Mouse (Mus musculus): ENCODE measurements around the gene Ptprb.

The Ptprb gene

DNA sequence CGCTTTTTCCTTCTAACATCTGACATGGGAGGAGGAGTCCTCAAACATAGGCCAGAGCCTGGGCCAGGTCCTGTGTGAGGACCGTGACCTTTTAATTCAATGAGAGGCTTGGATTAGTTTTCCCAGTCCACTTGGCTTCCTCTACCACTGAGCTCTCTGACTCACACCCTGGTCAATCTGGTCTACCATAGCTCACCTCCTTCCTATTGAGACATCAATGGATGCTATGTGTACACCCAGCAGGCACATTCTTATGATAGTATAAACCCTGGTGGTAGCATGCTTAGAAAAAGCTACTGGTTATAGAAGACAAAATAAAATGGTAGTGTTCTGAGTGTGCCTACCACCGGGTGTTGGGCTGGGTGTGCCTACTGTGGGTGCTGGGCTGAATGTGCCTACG lies 21.1 kb downstream of the Ptprb start:
- peak; percentile 34 for DNase-seq (ENCODE audit: inconsistent ontology term)

DNA sequence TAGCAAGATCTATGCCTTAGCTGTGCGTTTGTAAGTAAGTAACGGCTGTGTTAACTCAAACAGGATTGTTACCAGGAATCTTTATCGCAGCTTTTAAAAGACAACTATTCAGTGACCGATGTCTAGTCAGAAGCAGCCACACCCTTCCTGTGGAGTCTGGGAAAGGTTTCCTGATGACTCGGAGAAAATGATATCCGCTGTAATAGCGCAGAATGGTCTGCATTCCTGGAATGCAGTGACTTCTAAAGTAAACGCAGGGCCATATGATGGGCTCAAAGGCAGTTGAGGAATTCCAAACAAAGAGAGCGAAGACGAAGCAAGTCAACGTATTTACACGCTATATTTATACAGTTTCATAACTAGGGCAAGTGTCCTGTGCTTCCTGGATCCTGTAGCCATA lies 22.5 kb downstream of the Ptprb start:
- DNase-seq (ENCODE audit: inconsistent ontology term): no peak

DNA sequence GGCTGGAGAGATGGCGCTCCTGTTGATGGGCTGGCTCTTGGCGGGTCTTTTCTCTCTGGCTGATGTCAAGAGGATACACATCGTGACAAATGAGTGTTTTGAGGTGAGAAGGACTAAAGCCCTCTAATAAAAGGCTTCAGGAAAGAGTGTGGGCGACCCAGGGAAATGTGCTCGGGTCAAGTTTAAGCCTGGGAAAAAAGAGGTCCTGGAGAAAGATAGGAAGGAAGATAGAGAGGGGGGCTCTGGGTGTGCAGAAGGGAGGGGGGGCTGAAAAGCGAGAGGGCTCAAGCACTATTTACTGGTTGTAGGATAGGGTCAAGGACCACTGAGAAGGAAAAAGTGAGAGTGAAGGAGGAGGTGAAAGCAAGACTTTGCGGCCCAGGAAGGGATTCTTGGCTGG lies 25.5 kb downstream of the Ptprb start:
- DNase-seq (ENCODE audit: inconsistent ontology term): no peak

DNA sequence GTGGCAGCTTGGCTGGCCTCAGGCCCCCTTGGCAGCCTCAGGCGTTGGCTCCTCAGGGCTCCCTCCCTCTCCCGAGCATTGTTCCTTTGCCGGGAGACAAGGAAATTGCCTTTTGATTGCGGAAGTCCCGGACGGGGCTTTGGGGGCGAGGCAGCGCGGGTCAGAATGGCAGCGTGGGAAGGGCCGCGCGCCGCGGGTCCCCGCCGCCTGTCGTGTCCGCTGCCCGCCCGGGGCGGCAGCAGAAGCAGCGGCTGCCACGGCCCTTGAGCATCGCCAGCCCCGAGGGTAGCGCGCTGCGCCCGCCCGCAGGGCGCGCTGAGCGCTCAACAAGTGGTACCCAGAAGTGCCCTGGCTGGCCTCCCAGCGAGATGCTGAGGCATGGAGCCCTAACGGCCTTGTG lies 25.9 kb downstream of the Ptprb start:
- DNase-seq (ENCODE audit: inconsistent ontology term): peak; percentile 58

DNA sequence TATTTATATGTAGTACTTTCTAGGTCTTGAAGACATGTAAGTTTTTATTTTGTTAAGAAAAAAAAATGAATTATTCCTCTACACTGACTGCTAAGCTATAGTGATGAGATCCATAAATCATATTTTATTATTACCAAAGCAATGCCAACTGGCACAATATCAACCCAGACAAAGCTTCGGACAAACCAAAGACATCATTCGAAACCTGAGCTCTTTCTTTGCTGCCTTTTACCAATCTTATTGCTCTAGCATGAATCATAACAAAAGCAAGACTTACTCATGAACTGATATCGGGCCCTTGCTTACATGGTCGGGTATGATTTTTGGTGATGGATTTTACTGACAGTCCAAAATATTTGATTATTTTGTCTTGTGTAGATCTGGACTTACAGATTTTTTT lies 29.0 kb downstream of the Ptprb start:
- no peak for DNase-seq (ENCODE audit: inconsistent ontology term)

DNA sequence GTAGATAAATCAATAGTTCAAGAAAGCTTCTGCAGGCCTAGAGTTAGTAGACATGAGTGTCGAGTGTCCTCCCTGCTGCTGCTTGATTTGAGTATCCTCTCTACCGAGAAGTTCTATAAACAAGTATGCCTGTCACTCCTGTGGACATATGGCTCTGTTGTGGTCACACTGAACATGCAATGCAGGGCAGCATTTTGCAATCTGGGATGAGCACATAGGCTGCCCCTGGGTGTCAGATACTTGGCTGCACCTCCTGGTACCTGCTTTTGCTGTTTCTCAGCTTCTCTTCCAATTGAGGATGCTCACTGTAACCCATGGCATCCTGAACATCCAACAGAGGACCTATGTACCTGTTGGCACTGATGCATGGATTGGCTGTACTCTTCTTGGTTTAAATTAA lies 34.1 kb downstream of the Ptprb start:
- no peak for DNase-seq (ENCODE audit: inconsistent ontology term)

DNA sequence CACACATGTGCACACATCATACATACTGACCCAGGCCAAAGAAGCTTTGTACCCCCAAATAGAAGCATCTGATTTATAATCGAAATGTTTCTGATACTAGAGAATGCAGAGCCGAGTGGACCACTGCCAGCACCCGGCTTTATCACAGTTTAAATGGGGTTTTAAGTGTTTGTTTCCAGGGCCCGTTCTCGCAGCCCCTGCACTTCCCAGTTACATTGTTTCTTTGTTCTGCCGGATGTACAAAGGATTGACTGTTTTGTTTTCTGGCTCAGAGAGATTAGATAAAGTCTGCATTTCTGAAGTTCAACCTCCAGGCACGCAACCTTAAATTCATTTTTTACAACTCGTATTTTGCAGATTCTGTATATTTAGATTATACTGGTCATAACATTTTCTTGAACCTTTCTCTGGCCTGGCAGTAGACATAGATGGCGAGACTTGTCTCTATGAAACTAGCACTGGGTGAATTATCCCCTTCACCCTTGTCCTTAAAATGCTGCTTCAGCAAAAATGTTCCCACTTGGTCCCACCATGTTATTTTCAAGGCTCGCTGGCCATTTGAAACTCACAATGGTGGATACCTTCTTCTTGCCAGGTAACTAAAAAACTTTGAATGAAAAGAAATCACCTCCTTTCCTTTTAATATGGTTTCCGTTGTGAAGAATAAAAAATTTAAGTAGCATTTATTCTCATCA lies 35.3 kb downstream of the Ptprb start:
- DNase-seq (ENCODE audit: inconsistent ontology term): no peak

DNA sequence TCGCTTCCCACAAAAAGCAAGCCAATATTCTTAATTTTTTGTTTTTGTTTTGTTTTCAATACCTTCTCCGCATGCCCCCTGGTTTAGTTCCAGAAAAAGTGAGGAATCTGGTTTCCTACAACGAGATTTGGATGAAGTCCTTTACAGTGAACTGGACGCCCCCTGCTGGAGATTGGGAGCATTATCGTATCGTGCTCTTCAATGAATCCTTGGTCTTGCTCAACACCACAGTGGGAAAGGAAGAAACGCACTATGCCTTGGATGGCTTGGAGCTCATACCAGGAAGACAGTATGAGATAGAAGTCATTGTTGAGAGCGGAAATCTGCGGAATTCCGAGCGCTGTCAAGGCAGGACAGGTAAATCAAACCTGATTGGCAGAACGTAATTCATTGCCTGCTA lies 43.9 kb downstream of the Ptprb start:
- peak; percentile 69 for DNase-seq (ENCODE audit: inconsistent ontology term)

DNA sequence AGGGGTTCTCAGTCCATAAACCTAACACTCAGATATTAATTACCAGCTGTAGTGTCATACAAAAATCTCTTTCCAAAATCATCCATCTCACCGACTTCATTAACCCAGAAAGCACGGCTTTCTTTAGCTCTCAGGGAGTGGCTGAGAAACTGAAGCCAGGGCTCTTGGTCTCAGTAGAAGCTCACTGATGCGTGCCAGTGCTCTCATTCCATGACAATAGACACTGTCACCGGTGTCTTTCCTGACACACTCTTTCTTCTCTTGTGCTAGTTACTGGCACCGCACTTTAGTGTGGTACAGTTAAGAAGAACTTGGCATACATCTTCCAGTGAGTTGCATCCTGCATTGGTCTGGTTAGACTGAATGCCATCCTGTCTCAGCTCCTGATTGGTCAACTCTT lies 53.8 kb downstream of the Ptprb start:
- peak; percentile 51 for DNase-seq (ENCODE audit: inconsistent ontology term)

DNA sequence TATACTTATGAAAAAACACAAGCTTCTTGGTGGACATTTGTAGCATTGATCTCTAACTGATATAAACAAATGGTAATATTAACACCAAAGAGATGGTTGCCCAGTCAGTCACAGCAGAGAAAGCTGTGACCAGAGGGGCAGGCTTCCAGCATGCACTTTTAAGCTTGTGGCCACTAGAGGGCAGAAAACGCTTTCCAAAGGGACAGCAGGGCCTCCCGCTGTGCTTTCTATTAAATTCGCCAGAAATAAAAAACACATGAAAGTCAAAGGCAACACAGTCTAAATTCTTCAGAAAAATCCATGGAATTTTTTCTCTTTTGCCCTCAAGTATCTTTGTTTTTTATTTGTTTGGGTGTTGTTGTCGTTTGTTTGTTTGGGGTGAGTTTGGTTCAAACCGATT lies 55.1 kb downstream of the Ptprb start:
- DNase-seq (ENCODE audit: inconsistent ontology term): peak; percentile 57

DNA sequence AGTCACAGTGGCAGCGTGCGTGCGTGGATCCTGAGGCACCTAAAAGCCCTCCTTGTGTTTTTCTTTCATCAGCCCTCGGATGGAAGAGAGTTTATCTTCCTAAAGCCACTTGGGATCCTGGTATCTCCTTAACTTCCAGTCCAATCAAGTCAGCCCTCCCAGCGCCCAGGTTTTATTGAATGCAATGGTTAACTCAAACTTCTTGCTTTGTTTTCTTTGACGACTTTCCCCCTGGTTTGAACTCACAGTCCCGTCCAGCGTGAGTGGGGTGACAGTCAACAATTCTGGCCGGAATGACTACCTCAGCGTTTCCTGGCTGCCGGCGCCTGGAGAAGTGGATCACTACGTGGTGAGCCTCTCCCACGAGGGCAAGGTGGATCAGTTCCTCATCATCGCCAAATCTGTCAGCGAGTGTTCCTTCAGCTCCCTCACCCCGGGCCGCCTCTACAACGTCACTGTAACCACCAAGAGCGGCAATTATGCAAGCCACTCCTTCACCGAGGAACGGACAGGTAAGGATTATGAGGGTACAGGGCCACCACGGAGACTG lies 55.7 kb downstream of the Ptprb start:
- no peak for DNase-seq (ENCODE audit: inconsistent ontology term)

DNA sequence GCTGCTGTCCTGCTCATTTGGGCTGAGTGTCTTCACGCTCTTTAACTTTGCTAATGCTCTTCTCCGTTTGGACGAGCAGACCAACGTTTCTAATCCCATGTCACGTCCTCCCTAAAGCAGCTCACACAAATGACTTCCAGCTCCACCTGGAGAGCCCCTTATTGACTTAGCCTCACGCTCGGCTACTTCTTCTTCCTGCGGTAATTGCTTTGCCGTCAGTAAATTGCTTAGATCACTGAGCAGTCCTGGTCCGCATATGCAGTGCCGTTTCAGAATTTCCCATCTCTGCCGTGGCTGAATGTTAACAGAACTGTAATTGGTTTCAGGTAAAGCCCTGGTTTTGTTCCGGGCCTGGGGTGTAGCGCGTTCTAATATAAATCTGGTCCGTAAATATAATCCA lies 58.3 kb downstream of the Ptprb start:
- DNase-seq (ENCODE audit: inconsistent ontology term): no peak

DNA sequence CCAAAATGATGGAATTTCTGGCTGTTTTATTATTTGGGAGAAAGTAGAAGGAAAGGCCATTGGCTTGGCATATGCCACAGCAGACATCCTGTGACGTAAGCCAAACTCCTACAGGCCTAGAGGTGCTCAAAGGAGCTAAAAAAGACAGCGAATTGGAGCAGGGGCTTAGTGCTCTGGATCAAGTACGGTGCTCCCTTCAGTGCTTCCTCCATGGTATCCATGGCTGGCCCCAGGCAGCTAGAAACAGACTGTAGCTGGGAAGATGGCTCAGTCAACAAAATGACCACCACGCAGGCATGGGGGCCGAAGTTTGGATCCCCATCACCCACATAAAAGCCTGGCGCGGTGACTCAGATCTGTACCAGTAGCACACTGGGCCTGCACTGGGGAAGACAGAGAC lies 58.8 kb downstream of the Ptprb start:
- no peak for DNase-seq (ENCODE audit: inconsistent ontology term)

DNA sequence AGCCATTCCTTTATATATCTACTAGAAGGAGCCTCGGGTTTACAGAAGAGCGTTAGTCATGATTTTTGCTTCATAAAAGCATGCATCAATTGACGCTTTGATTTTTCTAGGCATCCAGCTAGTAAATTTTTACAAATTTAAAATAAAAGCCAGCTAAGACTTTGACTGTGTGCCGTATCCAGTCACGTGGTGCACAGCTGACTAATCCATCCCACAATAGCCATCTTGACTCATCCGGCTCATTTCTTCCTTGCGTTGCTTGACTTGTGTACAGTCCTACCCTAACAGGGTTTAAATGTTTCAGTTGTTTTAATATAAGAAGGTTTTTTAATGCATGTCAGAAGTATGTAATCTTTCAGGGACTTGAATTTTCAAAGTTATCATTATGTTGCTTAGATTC lies 60.0 kb downstream of the Ptprb start:
- no peak for DNase-seq (ENCODE audit: inconsistent ontology term)

DNA sequence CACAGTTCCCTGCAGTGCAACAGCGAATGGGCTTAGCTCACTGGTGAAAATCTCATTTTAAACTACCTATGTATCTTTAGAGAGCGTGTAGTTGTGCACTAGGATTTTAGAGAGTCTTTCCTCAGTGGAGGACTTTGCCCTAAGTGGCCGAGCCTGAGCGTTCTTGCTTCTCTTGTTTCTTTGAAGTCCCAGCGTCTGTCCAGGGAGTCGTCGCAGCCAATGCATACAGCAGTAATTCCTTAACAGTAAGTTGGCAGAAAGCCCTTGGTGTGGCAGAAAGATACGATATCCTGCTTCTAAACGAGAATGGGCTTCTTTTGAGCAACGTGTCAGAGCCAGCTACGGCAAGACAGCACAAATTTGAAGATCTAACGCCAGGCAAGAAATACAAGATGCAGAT lies 65.9 kb downstream of the Ptprb start:
- no peak for DNase-seq (ENCODE audit: inconsistent ontology term)

DNA sequence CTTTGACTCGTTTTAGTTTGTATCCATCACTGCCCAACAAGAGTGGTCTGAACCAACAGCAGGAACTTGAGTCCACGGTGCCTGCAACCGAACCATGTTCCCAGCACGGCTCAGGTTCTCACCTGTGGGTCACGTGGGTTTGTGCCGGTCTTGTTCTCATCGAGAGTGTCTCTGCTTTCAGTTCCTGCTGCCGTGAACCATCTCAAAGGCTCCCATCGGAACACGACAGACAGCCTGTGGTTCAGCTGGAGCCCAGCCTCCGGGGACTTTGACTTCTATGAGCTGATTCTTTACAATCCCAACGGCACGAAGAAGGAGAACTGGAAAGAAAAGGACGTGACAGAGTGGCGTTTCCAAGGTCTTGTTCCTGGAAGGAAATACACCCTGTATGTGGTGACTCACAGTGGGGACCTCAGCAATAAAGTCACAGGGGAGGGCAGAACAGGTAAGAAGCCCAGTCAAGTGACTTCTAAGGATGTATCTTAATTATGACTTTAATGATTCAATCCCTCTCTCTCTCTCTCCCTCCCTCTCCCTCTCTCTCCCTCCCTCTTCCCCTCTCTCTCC lies 71.4 kb downstream of the Ptprb start:
- no peak for DNase-seq (ENCODE audit: inconsistent ontology term)

DNA sequence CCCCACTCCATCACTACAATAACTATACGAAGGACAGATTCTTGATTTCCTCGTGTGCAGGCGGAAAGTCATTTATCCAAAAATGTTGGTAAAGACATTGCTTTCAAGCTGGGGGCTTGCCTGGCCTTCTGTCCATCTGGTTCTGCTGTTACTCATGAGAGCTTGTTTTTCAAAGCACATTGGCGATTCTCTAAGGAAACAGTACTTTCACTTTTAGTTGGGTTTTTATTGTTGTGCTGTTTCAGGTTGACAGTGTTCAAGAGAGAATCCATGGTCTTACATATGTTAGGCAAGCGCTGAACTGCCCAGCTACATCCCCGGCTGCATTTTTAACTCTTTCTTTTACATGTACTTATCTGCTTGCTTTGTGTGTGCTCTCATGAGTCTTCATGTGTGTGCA lies 73.7 kb downstream of the Ptprb start:
- DNase-seq (ENCODE audit: inconsistent ontology term): no peak

DNA sequence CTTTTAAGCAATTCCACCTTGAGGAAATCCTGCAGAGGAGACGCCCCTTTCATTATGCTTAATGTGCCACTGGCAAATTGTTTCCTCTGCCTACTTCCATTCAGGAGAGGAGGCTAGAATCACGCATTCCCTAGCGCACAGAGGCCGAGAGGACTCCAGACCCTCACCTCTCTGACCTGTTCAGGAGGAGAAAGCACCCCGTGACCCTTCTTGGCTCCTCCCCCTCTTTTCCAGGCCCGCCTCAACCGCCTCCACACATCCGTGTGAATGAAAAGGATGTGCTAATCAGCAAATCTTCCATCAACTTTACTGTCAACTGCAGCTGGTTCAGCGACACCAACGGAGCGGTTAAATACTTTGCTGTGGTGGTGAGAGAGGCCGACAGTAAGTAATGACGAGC lies 75.2 kb downstream of the Ptprb start:
- no peak for DNase-seq (ENCODE audit: inconsistent ontology term)

DNA sequence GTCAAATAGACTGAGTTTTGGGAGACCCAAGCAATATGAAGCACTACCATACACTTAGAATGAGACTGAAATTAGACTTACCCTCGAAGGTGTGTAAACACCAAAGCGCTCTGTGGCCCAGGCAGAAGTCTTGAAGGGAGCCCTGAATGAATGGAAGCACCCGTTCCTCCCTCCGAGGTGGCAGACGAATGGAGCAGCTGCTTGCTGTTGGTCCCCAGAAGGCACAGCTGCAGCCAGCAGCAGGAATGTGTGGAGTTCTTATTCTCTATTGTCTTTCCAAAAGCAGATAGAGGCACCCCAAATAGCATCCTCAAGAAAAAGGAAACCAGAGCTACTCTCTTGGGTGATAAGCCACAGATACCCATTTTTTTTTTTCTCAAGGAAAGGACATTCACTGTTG lies 79.0 kb downstream of the Ptprb start:
- no peak for DNase-seq (ENCODE audit: inconsistent ontology term)

DNA sequence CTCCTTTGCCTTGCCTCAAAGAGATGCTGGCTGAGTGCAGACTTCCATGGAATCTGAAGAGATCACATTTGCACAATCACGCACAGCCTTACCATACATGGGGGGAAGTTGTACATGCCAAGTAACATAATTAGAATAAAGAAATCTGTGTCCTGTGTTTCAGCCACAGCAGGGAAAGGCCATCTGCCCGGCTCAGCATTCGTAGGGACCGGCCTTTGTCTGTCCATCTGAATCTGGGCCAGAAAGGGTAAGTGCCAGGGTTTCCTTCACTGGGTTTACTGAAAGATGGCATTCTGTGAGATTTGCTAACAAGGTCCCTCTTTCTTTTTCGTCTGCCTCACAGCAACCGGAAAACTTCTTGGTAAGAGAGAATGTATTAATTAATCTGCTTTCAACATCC lies 86.9 kb downstream of the Ptprb start:
- peak; percentile 79 for DNase-seq (ENCODE audit: inconsistent ontology term)

DNA sequence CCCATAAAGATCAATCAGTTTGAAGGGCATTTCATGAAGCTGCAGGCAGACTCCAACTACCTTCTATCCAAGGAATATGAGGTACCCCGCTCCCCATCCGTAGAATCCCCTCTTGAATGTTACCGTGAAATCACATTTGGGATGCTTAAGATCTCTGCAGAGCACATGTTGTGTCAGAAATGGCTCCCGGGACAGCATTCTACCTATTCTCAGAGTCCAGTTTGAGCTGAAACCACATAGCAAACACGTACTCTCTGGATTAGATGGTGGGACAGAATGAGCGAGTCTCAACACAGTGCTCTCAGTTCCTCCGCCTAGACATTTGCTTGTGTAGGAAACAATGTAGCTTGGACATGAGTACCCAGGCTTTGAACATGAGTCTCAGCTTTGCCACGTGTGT lies 87.3 kb downstream of the Ptprb start:
- no peak for DNase-seq (ENCODE audit: inconsistent ontology term)

DNA sequence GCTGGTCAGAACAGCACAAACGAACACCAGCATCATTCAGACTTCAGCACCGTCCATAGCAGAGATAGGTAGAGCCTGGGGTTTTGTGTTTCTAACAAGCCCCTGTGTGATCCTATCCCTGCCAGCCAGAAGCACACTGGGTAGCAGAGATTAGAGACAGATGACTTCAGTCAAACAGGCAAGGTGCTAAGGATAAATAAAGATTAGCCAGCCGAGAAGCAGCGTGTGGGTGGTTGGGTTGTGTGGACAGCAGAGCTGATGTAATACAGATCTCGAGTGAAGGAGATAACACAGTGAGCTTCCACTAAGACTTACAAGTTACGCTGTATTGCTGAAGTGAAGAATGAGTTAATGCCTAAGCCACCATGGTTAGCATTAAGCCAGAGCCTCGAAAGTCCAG lies 89.4 kb downstream of the Ptprb start:
- DNase-seq (ENCODE audit: inconsistent ontology term): no peak

DNA sequence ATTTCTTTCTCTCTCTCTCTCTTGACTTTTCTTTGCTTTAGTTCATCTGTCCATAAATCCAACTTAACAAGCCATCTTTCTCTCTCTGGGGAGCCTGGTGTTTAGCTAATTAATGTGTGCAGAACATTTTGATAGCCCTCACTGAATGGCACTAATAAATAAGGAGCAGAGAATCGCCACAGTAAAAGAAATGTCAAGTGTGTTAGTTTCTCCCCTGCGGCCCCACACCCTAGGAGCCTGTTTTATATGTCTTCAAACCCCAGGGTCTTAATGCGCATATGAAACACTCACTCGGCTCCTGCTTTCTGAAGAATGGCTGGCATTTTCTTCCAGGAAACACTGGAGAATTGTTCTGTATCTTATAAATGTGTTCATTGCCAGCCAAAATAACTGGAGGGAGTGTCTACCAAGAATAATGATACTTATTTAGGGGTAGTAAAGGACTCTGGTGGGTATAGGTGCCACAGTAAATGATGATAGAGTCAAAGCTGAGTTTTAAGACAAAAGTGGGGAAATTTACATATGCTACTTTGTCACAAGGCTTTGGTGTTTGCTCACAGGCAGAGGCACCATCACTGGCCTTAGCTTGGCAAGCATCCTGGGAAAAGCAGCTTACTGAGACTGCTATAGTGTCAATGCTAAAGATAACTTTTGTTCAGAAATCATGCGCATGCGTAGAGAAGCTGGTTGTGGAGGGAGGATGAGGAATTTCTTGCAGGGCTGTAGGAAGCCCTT lies 95.8 kb downstream of the Ptprb start:
- no peak for DNase-seq (ENCODE audit: inconsistent ontology term)

Data from Muller cell, postnatal 12 days (primary cell).